Mouse (Mus musculus): ENCODE measurements around the gene Elmo1.

DNA sequence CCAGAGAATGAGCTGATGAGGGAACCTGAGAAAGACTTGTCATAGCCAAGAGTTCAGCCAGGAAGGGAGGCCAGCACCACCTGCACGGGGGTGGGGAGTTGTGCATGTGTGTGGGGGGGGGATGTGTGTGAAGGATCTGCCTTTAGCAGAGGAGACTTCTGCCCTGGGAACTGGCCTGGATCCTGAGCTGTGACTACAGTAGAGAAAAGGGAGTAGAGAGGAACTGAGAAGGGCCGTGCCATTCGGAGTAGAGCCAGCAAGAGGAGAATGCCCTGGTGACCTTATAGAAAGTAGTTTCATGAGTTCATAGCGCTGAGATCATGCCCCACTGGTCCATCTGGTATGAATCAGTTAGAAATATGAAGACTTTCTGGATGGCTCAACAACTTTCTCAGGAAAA is 215.2 kb downstream of the Elmo1 start:
- TF ChIP-seq CEBPB (IDR thresholded peaks at IDR 0.05; ENCODE audit: insufficient read depth, poor library complexity, severe bottlenecking), result no peak
- TF ChIP-seq TCF3 (IDR thresholded peaks at IDR 0.05; ENCODE audit: insufficient read length, low read depth), result no peak
- TF ChIP-seq POLR2A (IDR thresholded peaks at IDR 0.05; ENCODE audit: insufficient read length, low read depth), result no peak
- no peak for TF ChIP-seq MYOG (IDR thresholded peaks at IDR 0.05; ENCODE audit: control insufficient read depth in 1 of 3, insufficient read depth in 1 of 3, insufficient read length in 2 of 3, low read depth in 2 of 3)
- no peak for TF ChIP-seq POLR2AphosphoS2 (IDR thresholded peaks at IDR 0.05; ENCODE audit: insufficient read length, low read depth)
